Mouse (Mus musculus): ENCODE data around the gene Mrps24. TPM values are rescaled to one million over a fixed set of nuclear protein-coding genes. Genes with fewer than 3 reads are reported as not detected.

Mrps24 gene
- polyA plus RNA-seq, 1 experiment from 2014 or later: 171 TPM

DNA sequence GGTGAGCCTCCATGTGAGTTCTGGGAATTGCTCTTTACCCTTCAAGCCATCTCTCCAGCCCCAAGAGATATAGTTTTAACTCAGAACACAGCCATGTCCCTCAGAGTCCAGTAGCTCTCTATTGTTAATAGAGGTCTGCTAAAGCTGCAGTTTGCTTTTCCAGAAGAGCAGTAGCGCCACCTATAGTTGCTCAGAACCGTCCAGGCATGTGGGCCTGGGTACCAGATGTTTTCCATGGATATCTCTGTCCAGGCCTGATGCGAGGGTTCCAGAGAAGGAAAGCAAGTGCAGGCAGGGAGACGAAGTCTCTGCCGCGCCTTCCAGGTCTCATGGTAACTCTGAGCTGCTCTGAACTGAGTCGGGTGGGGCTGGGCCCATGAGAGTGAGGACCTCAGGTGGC lies 23.7 kb downstream of the Mrps24 start:
- Histone ChIP-seq H3K9me3 (ENCODE audit: control insufficient read depth, low read length) (0 out of 2 replicates have a peak, but pooled peaks cover 2% of the 10 kb centered on the region), H3K27ac (ENCODE audit: low read length) (no peak overlapping the region), H3K4me1 (replicated peaks; ENCODE audit: control insufficient read depth, insufficient read depth, low read length) (no peaks in the 10 kb centered on the region), H3K36me3 (ENCODE audit: control insufficient read depth, insufficient read depth) (no peaks in the 10 kb centered on the region), H3K4me2 (ENCODE audit: low read length) (no peak overlapping the region), H3K9ac (replicated peaks; ENCODE audit: low read depth, low read length) (no peak overlapping the region), H3K4me3 (replicated peaks; ENCODE audit: low read length) (no peak overlapping the region), H3K27me3 (replicated peaks; ENCODE audit: control insufficient read depth, insufficient read depth, low read length) (no peaks in the 10 kb centered on the region)
- WGBS: 29% methylated on average over 7 of the region's 7 CpGs
- ATAC-seq: no peak

DNA sequence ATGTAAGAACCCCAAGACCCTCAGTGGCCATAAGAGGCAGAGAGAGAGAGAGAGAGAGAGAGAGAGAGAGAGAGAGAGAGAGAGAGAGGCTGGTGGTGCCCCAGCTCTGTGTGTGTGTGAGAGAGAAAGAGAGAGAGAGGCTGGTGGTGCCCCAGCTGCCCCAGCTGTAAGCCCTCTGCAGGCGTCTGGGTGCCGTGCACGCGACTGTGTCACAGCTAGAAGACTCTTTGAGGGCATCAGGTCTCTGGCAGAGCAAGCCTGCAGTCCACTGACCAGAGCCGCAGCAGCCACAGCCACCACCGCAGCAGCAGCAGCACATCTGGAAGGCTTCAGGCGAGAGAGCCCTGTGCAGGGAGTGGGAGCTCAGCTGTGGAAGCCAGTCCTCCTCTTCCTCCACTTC lies 31.2 kb downstream of the Mrps24 start:
- H3K4me1 ChIP-seq (replicated peaks; ENCODE audit: control insufficient read depth, insufficient read depth, low read length): no peaks in the 10 kb centered on the region
- no peak overlapping the region for H3K27ac ChIP-seq (ENCODE audit: low read length)
- no peak for ATAC-seq
- no peaks in the 10 kb centered on the region for H3K27me3 ChIP-seq (replicated peaks; ENCODE audit: control insufficient read depth, insufficient read depth, low read length)
- no peaks in the 10 kb centered on the region for H3K36me3 ChIP-seq (ENCODE audit: control insufficient read depth, insufficient read depth)
- H3K9me3 ChIP-seq (ENCODE audit: control insufficient read depth, low read length): no peaks in the 10 kb centered on the region
- H3K4me2 ChIP-seq (ENCODE audit: low read length): no peak overlapping the region
- H3K4me3 ChIP-seq (replicated peaks; ENCODE audit: low read length): no peak overlapping the region
- H3K9ac ChIP-seq (replicated peaks; ENCODE audit: low read depth, low read length): no peak overlapping the region
- 44% methylated on average over 7 of the region's 7 CpGs for WGBS

DNA sequence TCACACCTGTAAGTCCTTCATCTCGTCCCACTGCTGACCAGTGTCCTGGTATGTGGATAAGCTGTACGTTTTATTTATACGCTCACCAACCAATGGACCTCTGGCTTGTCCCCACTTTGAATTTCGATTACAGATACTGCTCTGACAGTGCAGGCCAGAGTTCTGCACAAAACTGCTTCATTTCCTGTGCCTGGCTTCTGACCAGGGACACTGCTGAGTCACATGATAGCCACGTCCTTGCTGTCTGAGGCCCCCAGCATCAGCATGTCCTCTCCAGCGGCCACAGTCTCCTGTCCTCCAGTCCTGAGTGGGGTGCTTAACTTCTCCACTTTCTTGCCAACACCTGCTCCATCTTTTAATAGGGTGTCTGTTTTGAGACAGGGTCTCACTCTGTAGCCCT lies 32.9 kb downstream of the Mrps24 start:
- ATAC-seq: no peak
- Histone ChIP-seq H3K4me3 (replicated peaks; ENCODE audit: low read length) (no peak overlapping the region), H3K27ac (ENCODE audit: low read length) (no peak overlapping the region), H3K9ac (replicated peaks; ENCODE audit: low read depth, low read length) (no peak overlapping the region), H3K4me2 (ENCODE audit: low read length) (no peak overlapping the region), H3K36me3 (ENCODE audit: control insufficient read depth, insufficient read depth) (no peaks in the 10 kb centered on the region), H3K4me1 (replicated peaks; ENCODE audit: control insufficient read depth, insufficient read depth, low read length) (no peaks in the 10 kb centered on the region), H3K27me3 (replicated peaks; ENCODE audit: control insufficient read depth, insufficient read depth, low read length) (no peaks in the 10 kb centered on the region), H3K9me3 (ENCODE audit: control insufficient read depth, low read length) (no peaks in the 10 kb centered on the region)
- 80% methylated on average over 6 of the region's 6 CpGs for WGBS

Other genes with a start within 250 kb of the Mrps24 start
- 135 and 146 TPM in 2 replicates for gene Xbp1, start 195.0 kb downstream of the Mrps24 start, polyA plus RNA-seq (2015; fragmentation: Nextera tagmentation; extraction: Ambion mirVana)
- 12.3 and 15.5 TPM in 2 replicates for gene Ccdc117, start 173.5 kb downstream of the Mrps24 start, polyA plus RNA-seq (2015; fragmentation: Nextera tagmentation; extraction: Ambion mirVana)
- gene Ankrd36, start 146.0 kb downstream of the Mrps24 start, polyA plus RNA-seq (2015; fragmentation: Nextera tagmentation; extraction: Ambion mirVana): not detected in 2 replicates
- 35.2 TPM in 2 replicates for gene Urgcp, start 46.7 kb upstream of the Mrps24 start, polyA plus RNA-seq (2015; fragmentation: Nextera tagmentation; extraction: Ambion mirVana)
- gene Dbnl, start 72.8 kb upstream of the Mrps24 start, polyA plus RNA-seq (2015; fragmentation: Nextera tagmentation; extraction: Ambion mirVana): 139 and 141 TPM in 2 replicates
- gene Pgam2, start 88.1 kb upstream of the Mrps24 start, polyA plus RNA-seq (2015; fragmentation: Nextera tagmentation; extraction: Ambion mirVana): 1.9 and 2.4 TPM in 2 replicates
- gene Polm, start 122.3 kb upstream of the Mrps24 start, polyA plus RNA-seq (2015; fragmentation: Nextera tagmentation; extraction: Ambion mirVana): 8.7 and 8.8 TPM in 2 replicates
- gene Aebp1, start 146.3 kb upstream of the Mrps24 start, polyA plus RNA-seq (2015; fragmentation: Nextera tagmentation; extraction: Ambion mirVana): 12.6 and 18.5 TPM in 2 replicates
- 72.1 and 75.8 TPM in 2 replicates for gene Pold2, start 162.6 kb upstream of the Mrps24 start, polyA plus RNA-seq (2015; fragmentation: Nextera tagmentation; extraction: Ambion mirVana)
- not detected in 2 replicates for gene Myl7, start 183.1 kb upstream of the Mrps24 start, polyA plus RNA-seq (2015; fragmentation: Nextera tagmentation; extraction: Ambion mirVana)
- 5.5 and 8.2 TPM in 2 replicates for gene Gck, start 234.4 kb upstream of the Mrps24 start, polyA plus RNA-seq (2015; fragmentation: Nextera tagmentation; extraction: Ambion mirVana)
- 93.4 and 111 TPM in 2 replicates for gene Ykt6, start 240.0 kb upstream of the Mrps24 start, polyA plus RNA-seq (2015; fragmentation: Nextera tagmentation; extraction: Ambion mirVana)